Mouse (Mus musculus): ENCODE measurements around the gene Tardbp.

Tardbp gene

DNA sequence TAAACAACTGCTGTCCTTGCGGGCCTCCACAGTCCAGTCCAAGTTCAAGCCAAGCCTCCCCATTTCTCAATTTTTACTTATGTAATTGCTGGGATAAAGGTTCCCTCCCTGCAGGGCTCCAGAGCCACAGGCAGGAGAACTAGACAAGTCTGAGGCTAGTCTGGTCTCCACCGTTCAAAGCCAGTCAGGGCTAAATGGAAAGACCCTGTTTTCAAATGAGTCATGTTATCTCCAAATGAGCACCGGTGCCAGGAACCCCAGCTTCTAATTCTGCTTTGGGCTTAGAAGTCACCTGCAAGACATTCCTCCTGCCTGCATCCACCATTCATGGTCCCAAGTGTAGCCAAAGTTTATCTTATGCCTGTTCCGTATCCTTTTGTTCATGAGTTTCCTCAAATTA is 24.9 kb downstream of the Tardbp start:
- DNase-seq (ENCODE audit: low spot score): no peak

DNA sequence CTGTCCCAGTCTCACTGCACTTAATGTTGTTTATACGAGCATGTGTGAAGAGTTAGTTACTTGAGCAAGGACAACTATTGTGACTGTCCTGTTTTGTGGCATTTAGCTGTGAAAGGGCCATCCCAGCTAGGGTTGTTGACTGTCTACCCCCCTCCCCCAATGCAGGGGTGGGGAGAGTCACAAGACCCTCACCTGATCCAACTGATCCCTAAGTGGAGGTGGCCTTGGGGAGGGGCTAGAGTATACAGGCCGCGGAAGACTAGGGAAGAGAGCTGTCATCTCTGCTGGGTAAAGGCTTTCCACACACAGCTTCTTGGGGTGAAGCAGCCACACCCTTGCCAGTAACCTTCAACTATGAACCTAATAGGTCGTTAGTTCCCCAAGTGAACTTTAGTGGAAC is 26.5 kb downstream of the Tardbp start:
- DNase-seq (ENCODE audit: low spot score): no peak

DNA sequence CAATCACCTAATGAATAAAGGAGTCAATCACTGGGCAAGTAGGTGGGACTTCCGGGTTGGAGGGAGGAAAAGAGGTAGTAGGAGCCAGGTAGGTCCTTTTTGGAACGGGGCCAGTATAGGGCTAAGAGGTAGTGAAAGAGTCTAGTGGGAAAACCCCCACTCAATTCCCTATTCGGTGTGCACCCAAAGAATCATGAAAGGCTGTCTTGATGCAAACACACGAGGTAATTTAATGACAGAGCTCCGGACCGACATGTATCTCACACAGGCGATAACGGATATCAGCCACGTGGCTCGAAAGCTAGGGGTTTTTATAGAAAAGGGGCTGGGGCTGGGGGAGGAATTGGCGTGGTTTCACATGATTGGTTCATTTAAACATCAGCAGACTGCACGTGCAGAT is 28.0 kb downstream of the Tardbp start:
- DNase-seq (ENCODE audit: low spot score): no peak

DNA sequence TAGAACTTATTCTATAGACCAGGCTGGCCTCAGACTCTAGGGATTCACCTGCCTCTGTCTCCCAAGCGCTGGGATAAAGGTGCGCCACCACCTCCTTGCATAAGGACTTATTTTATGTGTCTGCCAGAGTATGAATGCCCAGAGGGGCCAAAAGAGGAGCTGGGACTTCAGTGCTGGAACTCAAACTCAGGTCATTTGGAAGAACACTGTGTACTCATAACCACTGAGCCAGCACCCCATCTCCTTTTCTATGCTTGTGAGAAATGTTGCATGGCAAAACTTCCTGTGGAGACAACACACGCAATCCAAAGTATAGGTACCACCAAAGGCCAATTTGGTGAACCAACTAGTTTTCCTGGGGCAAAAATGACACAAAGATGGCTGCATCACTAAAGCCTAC is 30.1 kb downstream of the Tardbp start:
- no peak for DNase-seq (ENCODE audit: low spot score)

DNA sequence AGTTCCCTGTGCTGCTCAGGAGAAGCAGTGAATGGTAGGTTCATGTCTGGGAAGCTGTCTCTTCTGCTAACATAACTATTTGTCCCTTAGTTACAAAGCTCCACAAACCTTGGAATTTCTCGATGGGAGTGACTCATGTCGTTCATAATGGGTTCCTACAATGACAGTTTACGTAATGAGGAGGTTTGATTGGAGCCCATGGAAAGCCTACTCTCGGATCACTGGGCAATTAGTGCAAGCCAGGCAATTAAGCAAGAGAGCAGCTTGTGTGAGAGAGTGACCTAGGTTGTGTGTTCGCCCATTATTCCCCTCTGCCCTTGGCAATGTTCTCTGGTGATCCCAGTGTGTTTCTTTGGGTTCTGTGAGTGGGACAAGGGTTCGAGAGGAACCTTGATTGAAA is 30.9 kb downstream of the Tardbp start:
- DNase-seq (ENCODE audit: low spot score): no peak

DNA sequence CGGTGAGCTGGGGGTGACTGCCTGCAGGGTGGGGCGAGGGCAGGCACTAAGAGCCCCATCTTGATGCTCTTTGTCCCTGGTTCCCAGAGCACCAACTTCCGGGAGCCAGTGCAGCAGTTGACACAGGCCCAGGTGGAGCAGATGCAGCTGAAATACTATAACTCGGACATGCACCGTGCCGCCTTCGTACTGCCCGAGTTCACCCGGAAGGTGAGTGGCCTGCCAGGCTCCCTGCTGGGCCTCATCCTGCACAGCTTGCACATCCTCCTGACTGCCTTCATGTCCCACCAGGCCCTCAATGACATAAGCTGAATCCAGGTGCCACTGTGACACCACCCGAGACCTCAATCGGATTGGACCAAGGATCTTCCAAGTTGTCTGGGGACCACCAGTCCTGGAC is 32.8 kb downstream of the Tardbp start:
- no peak for DNase-seq (ENCODE audit: low spot score)

DNA sequence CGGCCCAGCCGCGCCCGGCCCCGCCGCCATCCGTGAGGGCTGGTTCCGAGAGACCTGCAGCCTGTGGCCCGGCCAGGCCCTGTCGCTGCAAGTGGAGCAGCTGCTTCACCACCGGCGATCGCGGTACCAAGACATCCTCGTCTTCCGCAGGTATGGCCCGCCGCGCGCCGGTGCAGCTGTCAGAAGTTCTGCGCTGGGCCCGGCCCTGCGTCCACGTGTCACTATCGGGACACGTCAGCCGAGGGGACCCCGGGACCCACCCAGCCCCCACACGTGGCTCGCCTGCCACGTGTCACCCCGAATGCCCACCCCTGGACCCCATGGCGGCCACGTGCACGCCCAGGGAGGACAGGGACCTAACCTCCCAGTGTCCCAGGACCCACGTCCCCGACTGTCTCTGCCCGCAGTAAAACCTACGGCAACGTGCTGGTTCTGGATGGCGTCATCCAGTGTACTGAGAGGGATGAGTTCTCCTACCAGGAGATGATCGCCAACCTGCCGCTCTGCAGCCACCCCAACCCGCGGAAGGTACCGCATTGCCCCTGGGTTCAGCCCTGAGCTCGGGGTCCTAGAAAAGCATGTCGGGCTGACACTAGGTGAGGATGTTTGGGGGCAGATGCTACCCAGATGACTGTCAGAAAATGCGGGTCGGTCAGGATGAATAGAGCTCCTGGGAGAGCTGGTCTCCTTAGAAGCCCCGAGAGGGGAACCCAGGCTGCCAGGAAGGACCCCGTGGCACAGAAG is 35.0 kb downstream of the Tardbp start:
- no peak for DNase-seq (ENCODE audit: low spot score)

DNA sequence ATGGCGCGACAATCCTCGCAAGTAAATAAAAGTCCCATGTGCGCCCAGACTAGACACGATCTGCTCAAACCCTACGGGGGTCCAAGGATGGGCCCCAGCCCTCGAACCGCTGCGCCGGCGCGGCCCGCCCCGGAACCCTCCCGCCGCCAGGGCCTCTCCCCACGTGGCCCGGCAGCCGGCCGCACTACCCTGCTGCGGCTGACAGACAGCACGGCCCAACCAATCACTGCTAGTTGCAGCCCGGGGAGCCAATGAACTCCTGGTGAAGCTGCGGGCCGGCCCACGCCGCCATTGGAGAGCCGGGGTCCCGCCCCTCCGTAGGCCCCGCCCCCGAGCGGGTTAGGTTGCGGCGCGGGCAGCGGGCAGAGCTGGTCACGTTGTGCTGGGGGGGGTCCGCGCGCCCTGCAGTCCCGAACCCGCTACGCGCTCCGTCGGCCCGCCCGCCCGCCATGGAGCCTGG is 35.6 kb downstream of the Tardbp start, which contains the start of gene Srm:
Gene Srm (plus strand): TSS at position 333 of the 460 bp plus-strand sequence.
- peak; percentile 90 for DNase-seq (ENCODE audit: low spot score)

DNA sequence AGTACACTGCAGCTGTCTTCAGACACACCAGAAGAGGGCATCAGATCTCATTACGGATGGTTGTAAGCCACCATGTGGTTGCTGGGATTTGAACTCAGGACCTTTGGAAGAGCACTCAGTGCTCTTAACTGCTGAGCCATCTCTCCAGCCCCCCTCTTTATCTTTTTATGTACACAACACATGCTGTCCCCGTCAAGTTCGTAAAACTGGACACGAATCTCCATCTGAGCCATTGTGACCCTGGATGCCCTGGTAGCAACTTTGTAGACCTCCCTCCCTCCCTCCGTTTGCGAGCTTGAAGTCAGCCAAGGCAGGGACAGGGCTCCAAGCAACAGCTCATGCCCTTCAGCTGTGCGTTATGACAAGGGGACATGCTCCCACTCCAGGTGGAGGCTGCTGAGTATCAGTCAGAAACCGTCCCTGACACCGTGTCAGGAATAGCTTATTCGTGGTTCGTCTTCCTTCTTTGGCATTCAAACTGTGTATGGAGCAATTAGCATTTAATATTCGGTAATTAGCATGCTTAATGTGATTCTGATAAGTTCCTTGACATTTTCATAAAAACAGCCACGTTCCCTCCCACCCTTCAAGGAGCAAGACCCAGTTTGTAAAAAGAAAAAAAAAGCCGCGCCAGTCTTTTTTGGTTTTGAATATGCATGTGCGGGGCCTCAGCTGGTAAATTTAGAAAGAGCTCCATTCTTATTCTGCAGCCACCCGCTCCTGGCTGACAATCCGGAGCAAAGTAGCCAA is 36.2 kb downstream of the Tardbp start:
- no peak for DNase-seq (ENCODE audit: low spot score)

DNA sequence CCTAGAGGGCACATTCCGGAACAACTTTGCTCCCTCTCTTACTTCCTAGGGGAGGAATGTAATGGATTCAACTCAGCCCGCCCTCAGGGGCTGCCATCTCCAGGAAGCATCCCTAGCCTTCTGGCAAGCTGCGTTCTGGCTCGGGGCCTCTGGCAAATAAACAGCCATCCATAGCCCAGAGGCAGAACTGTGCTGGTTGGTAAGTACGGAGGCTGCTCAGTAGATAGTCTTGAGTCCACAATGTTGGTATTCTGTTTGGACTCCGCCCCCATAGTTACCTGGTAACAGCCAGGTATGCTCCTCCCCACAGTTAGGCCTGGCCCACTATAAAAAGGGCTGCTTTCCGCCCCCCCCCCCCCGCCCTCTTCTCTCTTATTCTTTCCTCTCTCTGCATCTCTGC is 37.3 kb downstream of the Tardbp start:
- no peak for DNase-seq (ENCODE audit: low spot score)

DNA sequence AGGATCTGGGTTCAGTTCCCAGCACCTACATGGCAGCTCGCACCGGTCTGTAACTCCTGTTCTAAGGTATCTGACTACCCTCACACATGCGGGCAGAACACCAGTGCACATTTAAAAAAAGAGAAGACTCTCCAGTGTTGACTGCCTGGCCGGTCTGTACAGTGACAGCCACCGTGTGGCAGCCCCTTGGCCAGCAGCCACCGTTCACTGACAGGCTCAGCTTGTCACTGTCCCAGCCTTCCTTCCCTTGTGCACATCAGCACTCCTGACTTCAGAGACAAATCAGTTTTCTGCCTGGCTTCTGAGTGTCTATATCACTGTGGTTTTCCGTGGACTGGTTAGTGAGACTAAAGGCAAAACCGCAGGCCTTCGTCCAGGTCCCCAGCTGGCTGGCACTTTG is 38.0 kb downstream of the Tardbp start:
- no peak for DNase-seq (ENCODE audit: low spot score)

DNA sequence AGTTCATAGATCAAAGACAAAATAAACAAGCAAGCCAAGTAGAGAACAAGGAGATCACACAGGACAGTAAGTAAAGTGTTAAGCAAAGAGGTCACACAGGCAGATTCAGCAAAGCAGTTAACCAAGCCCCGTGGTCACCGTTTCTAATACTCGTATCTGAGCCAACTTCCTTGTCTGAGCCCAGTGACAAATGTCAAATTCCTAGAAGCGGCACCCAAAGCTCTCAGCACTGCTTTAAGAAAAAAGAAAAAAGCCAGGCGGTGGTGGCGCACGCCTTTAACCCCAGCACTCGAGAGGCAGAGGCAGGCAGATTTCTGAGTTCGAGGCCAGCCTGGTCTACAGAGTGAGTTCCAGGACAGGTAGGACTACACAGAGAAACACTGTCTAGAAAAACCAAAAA is 40.2 kb downstream of the Tardbp start:
- DNase-seq (ENCODE audit: low spot score): no peak

DNA sequence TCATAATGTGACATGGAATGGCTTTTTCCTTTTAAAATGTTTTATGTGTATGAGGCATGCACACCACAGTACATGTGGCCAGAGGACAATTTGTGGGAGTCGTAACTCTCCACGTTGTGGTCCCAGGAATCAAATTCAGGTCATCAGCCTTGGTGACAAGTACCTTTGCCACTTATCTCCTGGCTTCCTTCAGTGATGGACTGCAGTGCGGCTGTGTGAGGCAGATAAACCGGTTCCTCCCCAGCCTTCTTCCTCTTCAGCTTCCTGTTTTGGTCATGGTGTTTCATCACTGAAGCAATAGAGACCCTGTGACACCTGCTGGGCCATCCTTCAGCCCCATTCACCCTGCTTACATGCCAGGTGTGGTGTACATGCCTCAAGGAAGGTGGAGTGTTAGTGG is 43.6 kb downstream of the Tardbp start:
- DNase-seq (ENCODE audit: low spot score): no peak

DNA sequence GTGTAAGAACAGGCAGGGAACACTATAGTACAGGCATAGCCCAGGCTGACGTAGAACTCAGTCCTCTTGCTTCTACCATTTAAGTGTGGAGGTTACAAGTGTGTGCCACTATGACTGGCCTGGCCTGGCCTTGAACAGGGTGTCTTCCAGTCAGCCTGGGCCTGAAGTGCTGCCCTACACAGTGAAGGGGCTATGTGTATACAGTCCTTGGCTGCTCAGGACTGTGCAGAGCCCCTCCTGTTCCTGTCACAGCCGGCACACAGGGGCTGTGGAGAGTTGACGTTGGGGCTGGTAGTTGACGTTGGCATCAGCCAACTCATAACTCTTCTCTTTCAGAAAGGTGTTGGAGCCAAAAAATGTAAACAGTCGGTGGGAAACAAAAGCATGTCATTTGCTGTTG is 45.4 kb downstream of the Tardbp start:
- no peak for DNase-seq (ENCODE audit: low spot score)

DNA sequence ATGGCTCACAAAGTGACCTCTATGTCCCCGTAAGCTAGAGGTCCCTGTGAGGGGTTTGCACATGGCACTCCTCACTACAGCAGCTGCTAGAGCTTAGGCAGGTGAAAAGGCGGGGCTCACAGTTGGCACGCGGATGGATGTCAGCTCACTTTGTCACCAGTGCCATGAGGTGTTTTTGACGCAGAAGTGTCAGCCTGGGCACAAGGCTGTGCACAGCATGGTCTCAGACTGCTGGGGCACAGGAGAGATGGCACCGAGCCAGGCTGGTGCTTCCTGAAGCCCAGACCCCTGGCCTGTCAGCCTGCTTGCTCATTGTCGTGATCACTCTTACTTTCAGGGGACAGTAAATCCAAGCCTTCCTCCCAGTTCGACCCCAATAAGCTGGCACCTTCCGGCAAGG is 46.1 kb downstream of the Tardbp start:
- DNase-seq (ENCODE audit: low spot score): no peak

DNA sequence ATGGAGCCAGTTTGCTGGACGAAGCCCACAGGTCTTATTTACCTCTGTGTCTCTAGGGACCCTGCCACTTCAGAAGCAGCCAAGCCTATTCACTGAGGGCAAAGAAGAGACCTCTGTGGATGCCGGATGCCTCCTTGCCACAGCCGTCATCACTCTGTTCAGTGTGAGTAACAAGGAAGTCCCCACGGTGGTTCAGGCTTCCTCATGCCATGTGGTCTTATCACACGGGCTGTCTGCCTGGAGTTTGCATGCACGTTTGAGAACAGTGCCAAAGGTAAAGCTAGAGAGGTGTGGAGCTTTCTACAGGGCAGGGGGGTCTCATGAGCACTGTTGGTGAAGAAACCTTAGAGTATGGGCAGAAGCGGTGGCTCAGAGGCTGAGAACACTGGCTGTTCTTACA is 53.6 kb downstream of the Tardbp start:
- DNase-seq (ENCODE audit: low spot score): no peak

DNA sequence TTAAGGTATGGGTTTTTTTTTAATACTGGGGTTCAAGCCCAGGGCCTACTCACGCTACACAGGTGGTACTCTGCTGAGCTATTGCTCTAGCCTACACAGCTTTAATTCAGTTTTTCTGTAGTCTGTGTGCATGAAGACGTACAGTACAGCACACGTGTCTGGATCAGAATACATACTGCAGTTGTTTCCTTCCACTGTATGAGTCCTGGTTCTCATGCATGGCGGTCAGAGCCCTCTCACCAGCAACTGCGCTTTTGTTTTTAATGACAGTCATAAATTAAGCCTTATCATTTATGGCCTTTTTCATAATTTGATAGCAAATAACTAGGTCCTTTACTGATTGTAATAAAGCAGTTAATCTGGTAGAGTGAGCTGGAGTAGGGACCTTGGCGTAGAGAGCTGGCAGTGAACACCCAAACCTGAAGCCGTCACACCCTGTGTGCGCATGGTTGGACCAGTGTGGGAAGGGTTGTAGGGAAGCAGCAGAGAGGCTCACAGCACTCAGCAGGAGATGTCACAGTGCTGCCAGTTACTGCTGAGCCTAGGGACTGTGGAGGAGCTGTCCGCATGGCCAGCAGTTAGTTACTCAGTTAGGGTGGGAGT is 56.0 kb downstream of the Tardbp start:
- DNase-seq (ENCODE audit: low spot score): no peak

DNA sequence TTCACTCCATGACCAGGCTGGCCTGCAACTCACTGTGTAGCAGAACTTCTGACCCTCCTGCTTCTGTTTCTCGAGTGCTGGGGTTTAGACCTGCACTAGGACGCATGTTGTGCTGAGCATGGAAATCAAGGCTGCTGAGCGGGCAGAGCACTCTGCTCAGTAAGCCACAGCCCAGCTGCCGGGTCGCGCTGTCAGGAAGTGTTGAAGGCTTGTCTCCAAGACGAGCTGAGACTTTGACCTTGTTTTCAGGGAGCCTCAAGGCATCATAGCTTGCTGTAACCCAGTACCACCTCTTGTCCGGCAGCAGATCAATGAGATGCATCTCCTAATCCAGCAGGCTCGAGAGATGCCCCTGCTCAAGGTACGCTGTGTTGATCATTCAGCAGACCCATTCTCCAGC is 56.7 kb downstream of the Tardbp start:
- DNase-seq (ENCODE audit: low spot score): no peak

DNA sequence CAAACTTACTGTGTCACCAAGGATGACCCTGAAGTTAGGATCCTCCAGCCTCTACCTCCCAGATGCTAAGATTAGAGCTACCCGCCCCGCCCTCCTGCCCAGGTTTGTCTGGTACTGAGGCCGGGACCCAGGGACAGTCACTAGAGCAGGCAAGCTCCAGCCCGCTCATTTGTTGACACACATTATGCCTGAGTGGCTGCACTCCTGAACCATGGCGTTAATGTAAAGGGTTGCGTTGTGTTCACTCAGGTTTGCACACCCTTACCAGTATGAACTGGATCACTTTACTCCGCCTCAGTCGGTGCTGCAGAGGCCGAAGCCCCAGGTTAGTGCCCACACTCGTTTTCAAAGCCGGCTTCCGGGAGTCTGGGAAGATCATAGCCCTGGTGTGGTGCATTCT is 63.2 kb downstream of the Tardbp start:
- no peak for DNase-seq (ENCODE audit: low spot score)

DNA sequence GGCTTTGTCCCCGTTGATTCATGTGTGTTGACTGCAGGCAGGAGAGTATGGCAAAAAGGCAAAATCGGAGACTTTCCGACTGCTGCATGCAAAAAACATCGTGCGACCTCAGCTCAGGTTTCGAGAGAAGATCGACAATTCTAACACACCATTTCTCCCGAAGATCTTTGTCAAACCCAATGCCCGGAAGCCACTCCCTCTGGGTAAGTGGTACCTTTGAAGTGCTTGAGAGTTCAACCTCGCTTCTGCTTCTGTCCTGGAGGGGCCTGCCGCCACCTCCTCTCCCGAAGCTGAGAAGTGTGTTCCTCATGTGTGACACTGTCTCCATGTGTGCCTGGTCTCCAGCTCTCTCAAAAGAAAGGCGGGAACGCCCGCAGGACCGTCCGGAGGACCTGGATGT is 64.1 kb downstream of the Tardbp start:
- no peak for DNase-seq (ENCODE audit: low spot score)

Measured in spleen, adult 12 weeks (tissue).